Mouse (Mus musculus): ENCODE data around the gene Myh10. TPM values are rescaled to one million over a fixed set of nuclear protein-coding genes. Genes with fewer than 3 reads are reported as not detected.

Myh10 gene
- total RNA-seq, 2 experiments from 2014 or later: 219 to 221 TPM

DNA sequence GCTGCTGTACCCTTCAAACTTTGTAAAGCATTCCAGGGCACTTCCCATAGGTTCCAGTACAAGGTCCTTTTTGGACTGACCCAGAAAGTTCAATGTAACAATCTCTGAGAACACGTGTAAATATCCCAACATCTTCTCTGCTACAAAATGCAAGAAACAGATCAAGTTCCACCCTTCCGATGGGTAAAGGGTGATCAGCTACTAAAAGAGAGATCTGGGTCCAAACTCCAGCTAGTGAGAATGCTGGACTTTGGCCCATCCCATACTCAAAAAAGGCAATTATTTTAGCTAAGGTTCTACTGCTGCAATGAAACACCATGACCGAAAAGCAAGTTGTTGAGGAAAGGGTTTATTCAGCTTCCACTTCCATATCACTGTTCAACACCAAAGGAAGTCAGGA, 163.3 kb downstream of the Myh10 start:
- Histone ChIP-seq H3K4me3 (no peak overlapping the region), H3K27ac (no peak overlapping the region)
- no peak for TF ChIP-seq CTCF (IDR thresholded peaks at IDR 0.05)
- intact Hi-C loops (cut with DNase I): loop anchor here (5.0 kb wide), 1 partner anchor 162 kb away; the partner anchor contains the start of gene Myh10
- DNase-seq (ENCODE audit: extremely low spot score in 1 of 2, low spot score in 2 of 2): no peak

DNA sequence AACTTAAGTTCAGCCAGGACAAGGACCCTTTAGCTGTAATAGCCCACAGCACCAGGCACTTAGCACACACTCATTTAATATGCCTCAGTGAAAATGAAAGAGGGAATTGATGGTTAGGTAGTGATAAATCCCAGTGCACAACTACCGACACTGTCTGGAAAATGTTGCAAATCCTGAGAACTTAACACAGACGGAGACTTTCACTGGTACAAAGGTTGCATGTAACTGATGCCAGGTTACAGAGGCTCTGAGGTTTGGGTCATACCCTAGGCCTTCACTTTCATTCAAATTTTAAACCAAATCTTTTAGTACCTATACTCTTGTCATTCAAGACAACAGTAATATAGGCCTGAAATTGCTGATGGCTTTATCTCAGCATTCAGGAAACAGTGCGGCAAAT, 166.0 kb downstream of the Myh10 start:
- intact Hi-C loops (cut with DNase I): no loop called here
- Histone ChIP-seq H3K27ac (no peak overlapping the region), H3K4me3 (no peak overlapping the region)
- no peak for TF ChIP-seq CTCF (IDR thresholded peaks at IDR 0.05)
- no peak for DNase-seq (ENCODE audit: extremely low spot score in 1 of 2, low spot score in 2 of 2)

DNA sequence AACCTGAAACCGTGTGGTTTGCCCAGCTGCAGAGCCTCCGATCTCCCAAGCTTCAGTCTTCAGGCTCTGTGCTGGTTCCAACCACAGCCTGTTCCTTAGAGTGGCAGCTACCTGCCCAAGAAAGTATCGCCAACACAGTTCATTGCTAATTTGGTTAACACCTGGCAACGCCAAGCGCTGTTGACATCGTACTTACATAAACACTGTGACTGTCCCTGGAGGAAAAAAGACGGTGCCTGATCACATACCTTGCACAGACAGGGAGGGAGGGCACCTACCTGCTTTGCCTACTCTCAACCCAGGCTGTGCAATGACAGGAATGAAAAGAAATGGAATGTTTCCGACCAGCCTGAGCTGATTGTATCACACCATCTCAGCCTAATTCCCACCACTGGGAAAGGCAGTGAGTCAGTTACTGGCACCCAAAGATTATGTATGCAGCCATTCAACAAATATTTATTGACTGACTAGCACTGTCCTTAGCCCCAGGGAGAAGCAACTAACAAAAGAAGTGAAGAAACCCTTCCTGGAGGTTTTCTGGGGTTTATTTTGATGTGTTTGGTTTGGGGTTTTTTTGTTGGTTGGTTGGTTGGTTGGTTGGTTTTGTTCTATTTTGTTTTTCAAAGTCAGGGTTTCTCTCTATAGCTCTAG, 168.7 kb downstream of the Myh10 start:
- no peak overlapping the region for H3K4me3 ChIP-seq
- no peak for DNase-seq (ENCODE audit: extremely low spot score in 1 of 2, low spot score in 2 of 2)
- no peak overlapping the region for H3K27ac ChIP-seq
- intact Hi-C loops (cut with DNase I): no loop called here
- TF ChIP-seq CTCF (IDR thresholded peaks at IDR 0.05): no peak

DNA sequence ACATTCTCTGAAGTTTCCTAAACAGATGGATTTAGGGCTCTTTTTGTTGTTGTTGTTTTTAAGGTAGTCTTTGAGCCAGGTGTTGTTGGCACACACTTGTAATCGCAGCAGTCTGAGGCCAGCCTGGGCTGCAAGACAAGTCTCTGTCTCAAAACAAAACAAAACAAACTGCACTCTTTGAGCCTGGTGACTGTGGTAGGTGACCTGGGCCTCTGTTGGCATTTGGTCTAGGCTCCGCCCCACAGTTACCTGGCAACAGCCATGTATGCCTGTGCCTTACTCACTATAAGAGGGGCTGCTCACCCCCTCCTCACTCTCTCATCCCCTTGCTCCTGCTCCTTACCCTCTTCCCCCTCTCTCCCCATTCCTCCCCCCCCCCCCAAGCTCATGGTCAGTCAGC, 170.9 kb downstream of the Myh10 start:
- DNase-seq (ENCODE audit: extremely low spot score in 1 of 2, low spot score in 2 of 2): no peak
- intact Hi-C loops (cut with DNase I): no loop called here
- no peak for TF ChIP-seq CTCF (IDR thresholded peaks at IDR 0.05)
- Histone ChIP-seq H3K27ac (no peak overlapping the region), H3K4me3 (no peak overlapping the region)

DNA sequence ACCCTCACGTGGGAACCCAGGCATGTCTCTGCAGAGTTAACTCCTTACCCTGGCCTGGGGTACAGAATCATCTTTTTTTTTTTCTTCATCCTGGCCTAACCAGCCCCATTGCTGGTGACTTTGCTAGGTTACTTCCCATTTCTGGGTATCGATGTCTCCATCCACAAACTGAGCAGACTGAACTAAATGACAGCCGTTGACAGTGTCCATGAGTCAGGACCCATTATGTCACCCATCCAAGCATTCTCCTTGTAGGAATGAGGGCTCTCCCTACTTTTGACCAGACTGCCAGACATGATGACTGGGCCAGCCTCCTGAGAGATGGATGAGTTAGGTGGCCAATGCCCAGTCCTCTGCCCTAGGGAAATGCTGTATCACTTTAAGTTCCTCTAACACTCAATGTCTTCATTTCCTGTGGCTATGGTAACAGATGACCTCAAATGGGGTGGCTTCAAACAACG, 172.3 kb downstream of the Myh10 start:
- Histone ChIP-seq H3K4me3 (no peak overlapping the region), H3K27ac (peak overlapping the region; percentile 77)
- intact Hi-C loops (cut with DNase I): no loop called here
- no peak for TF ChIP-seq CTCF (IDR thresholded peaks at IDR 0.05)
- DNase-seq (ENCODE audit: extremely low spot score in 1 of 2, low spot score in 2 of 2): no peak

DNA sequence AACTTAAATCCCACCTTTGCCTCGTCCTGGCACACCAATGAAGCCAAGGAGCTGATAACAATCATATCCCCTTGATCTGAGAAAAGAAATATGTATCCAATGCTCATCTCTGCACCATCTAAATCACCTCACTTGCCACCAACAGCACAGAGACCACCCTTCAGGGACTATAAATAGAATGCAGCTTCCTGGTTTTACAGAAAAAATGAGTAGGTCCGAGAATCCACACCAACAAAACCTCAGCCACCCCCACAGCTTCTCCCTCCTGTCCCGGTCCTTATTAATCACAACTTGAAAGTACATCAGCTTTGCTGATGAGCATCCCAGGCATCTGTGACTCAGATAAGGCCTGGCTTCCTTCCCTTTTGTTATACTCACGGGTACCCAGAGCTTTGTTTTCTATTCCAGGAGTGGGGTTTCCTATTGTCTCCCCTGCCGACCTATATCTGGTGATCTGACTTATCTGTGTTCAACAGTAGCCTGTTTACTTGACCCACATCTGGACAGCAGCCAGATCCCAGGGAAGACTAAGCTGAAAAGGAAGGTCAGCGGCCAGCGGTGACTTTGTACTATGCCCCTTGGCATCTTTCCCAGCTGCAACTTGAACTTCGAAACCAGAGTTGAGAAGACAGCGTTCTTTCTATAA, 173.3 kb downstream of the Myh10 start:
- intact Hi-C loops (cut with DNase I): no loop called here
- H3K27ac ChIP-seq: no peak overlapping the region; the same call in 1 of the 2 replicates
- no peak for TF ChIP-seq CTCF (IDR thresholded peaks at IDR 0.05)

More for the DNA sequence above, 173.3 kb downstream of the Myh10 start:
- no peak for DNase-seq (ENCODE audit: extremely low spot score in 1 of 2, low spot score in 2 of 2)
- H3K4me3 ChIP-seq: no peak overlapping the region

Other genes with a start within 250 kb of the Myh10 start
- gene Pik3r6, start 188.5 kb upstream of the Myh10 start, total RNA-seq (2021): 1 to 10 TPM; 5.0 to 6.4 TPM
- gene Mfsd6l, start 135.4 kb upstream of the Myh10 start, total RNA-seq (2021): not detected
- 1 to 10 TPM in 1 of 2 experiments, under 1 TPM in 1; 0.66 to 1.2 TPM for gene Ccdc42, start 104.5 kb upstream of the Myh10 start, total RNA-seq (2021)
- 100 to 1,000 TPM; 108 to 115 TPM for gene Ndel1, start 180.3 kb downstream of the Myh10 start, total RNA-seq (2021)
- not detected for gene Rnf222, start 197.0 kb downstream of the Myh10 start, total RNA-seq (2021)
- gene Rpl26, start 210.0 kb downstream of the Myh10 start, total RNA-seq (2021): 100 to 1,000 TPM; 727 to 749 TPM
- under 1 TPM; 0.44 to 0.95 TPM for gene Odf4, start 235.5 kb downstream of the Myh10 start, total RNA-seq (2021)

Measured in left cerebral cortex, adult 2 months (tissue).